Mouse (Mus musculus): ENCODE results near the gene 4933409G03Rik. TPM values are rescaled to one million over a fixed set of nuclear protein-coding genes. Genes with fewer than 3 reads are reported as not detected.

4933409G03Rik gene
- polyA plus RNA-seq (2012; rRNA removed) = not detected in 2 replicates

GRCm38 (mm10) chr2:68582113-68582512 is at the start of gene 4933409G03Rik:
Gene 4933409G03Rik (plus strand): TSS chr2:68582413.

GRCm38 (mm10) chr2:68656186-68656585 is 74.0 kb downstream of the 4933409G03Rik start, which contains the start of gene 4932414N04Rik:
Gene 4932414N04Rik (plus strand): TSS chr2:68656486.

Other genes starting within 250 kb of the 4933409G03Rik start
- 20.8 and 23.1 TPM in 2 replicates for gene Stk39, start 110.1 kb upstream of the 4933409G03Rik start, polyA plus RNA-seq (2012; rRNA removed)
- gene 4932414N04Rik, start 74.1 kb downstream of the 4933409G03Rik start, polyA plus RNA-seq (2012; rRNA removed) = not detected in 2 replicates

All from central nervous system, embryonic 18 days (tissue).